ENCODE assay signal across 14 mouse cellular contexts in genomic region chr12:21191546-21191945, GRCm38 (mm10).
"Had no signal": no experiment of that assay in that cellular context is flagged by ENCODE, and none has a peak within 500 bp of the region (broad histone marks: within the 10 kb centered on the region; RNA-seq: fewer than 3 reads in every experiment).

No protein-coding gene starts in this region.

- H3K27me3 ChIP-seq: intestine, embryonic 15.5 days; kidney, embryonic 15.5 days; limb, embryonic 15.5 days; midbrain, embryonic 13.5 days had no signal

- H3K9me3 ChIP-seq: intestine, embryonic 15.5 days; kidney, embryonic 15.5 days; limb, embryonic 15.5 days; midbrain, embryonic 13.5 days had no signal

- ATAC-seq: intestine, embryonic 15.5 days; midbrain, embryonic 13.5 days had no signal

- H3K27ac ChIP-seq: intestine, embryonic 15.5 days; kidney, embryonic 15.5 days; limb, embryonic 15.5 days; midbrain, embryonic 13.5 days had no signal

- H3K4me3 ChIP-seq: intestine, embryonic 15.5 days; kidney, embryonic 15.5 days; limb, embryonic 15.5 days; midbrain, embryonic 13.5 days had no signal

- H3K9ac ChIP-seq: intestine, embryonic 15.5 days; kidney, embryonic 15.5 days; limb, embryonic 15.5 days; lung, embryonic 14.5 days; midbrain, embryonic 13.5 days had no signal

- H3K36me3 ChIP-seq: intestine, embryonic 15.5 days; limb, embryonic 15.5 days had no signal

- DNase-seq: kidney, adult 2 months; kidney, postnatal 14 days; layer of hippocampus, adult 9-11 months; layer of hippocampus, postnatal 36 days; lung, embryonic 14.5 days; lung, postnatal 10 days; lung, postnatal 4 days; right cerebral cortex, postnatal 25 days; thymus, adult 2 months; thymus, postnatal 25 days had no signal

- H3K4me2 ChIP-seq: intestine, embryonic 15.5 days; kidney, embryonic 15.5 days; limb, embryonic 15.5 days; lung, embryonic 14.5 days; midbrain, embryonic 13.5 days had no signal

- H3K4me1 ChIP-seq: limb, embryonic 15.5 days; midbrain, embryonic 13.5 days had no signal
